Mouse (Mus musculus): ENCODE data around the gene Cep164. TPM values are rescaled to one million over a fixed set of nuclear protein-coding genes. Genes with fewer than 3 reads are reported as not detected.

Cep164 gene
- total and polyA plus RNA-seq, 3 experiments: 7.9 to 14.2 TPM; not detected in 1

DNA sequence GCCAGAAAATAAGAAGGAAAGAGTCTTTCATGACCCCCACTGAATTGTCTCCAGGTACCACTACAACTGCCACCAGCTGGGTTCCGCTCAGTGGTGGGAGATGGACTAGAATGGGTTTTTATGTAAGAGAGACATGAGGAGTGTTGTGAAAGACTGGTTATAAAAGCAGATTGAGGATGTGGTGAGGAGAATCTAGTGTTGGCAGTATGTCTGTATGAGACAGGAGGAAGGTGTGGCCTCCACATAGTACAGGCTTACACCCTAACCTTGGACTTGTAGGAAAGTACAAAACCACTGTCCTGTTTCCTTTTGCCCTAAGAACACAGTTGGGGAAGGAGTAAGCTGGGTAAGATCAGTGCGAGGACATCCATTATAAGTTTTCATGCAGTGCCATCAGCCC lies 25.2 kb upstream of the Cep164 start:
- Histone ChIP-seq H3K4me3 (ENCODE audit: control insufficient read depth in 1 of 2, insufficient read depth in 1 of 2, low read depth in 2 of 2, low read length in 2 of 2) (no peak overlapping the region), H3K79me2 (ENCODE audit: control insufficient read depth, insufficient read depth, low read length, poor library complexity) (no peaks in the 10 kb centered on the region), H3K36me3 (ENCODE audit: control insufficient read depth in 1 of 2, insufficient read depth in 2 of 2, low read length in 2 of 2) (no peaks in the 10 kb centered on the region), H3K27ac (ENCODE audit: control insufficient read depth, low read depth, low read length) (no peak overlapping the region), H3K4me1 (ENCODE audit: control insufficient read depth in 1 of 2, insufficient read depth in 2 of 2, low read length in 2 of 2) (no peaks in the 10 kb centered on the region), H3K9ac (ENCODE audit: control insufficient read depth, low read depth, low read length, poor library complexity, severe bottlenecking) (no peak overlapping the region), H3K9me3 (replicated peaks; ENCODE audit: insufficient read depth, low read length) (no peaks in the 10 kb centered on the region), H3K27me3 (ENCODE audit: control insufficient read depth in 1 of 2, insufficient read depth in 2 of 2, low read length in 2 of 2) (no peaks in the 10 kb centered on the region)
- TF ChIP-seq TAL1 (IDR thresholded peaks at IDR 0.05; ENCODE audit: low read length): no peak
- DNase-seq (ENCODE audit: low read depth, low spot score): no peak

DNA sequence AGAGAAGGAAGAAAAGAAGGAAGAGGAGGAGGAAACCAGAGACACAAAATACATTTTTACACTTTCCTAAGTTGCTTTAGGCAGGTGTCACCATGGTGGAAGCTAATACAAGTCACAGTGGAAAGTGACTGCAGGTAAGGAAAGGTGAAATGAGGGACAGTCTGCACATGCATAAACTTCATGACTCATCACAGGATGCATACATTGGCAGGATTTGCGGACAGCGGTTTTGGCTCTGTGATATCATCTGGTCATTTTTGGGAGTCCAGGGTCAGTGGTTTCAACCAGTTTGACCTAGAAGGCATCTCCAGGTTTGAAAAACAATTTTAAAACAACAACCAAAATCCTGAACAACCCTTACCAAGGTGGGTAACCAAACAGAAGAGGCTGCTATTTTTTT lies 23.3 kb upstream of the Cep164 start:
- Histone ChIP-seq H3K36me3 (ENCODE audit: control insufficient read depth in 1 of 2, insufficient read depth in 2 of 2, low read length in 2 of 2) (no peaks in the 10 kb centered on the region), H3K4me3 (ENCODE audit: control insufficient read depth in 1 of 2, insufficient read depth in 1 of 2, low read depth in 2 of 2, low read length in 2 of 2) (no peak overlapping the region), H3K27ac (ENCODE audit: control insufficient read depth, low read depth, low read length) (no peak overlapping the region), H3K9ac (ENCODE audit: control insufficient read depth, low read depth, low read length, poor library complexity, severe bottlenecking) (no peak overlapping the region), H3K27me3 (ENCODE audit: control insufficient read depth in 1 of 2, insufficient read depth in 2 of 2, low read length in 2 of 2) (no peaks in the 10 kb centered on the region), H3K79me2 (ENCODE audit: control insufficient read depth, insufficient read depth, low read length, poor library complexity) (no peaks in the 10 kb centered on the region), H3K4me1 (ENCODE audit: control insufficient read depth in 1 of 2, insufficient read depth in 2 of 2, low read length in 2 of 2) (no peaks in the 10 kb centered on the region), H3K9me3 (replicated peaks; ENCODE audit: insufficient read depth, low read length) (no peaks in the 10 kb centered on the region)
- no peak for TF ChIP-seq ZMIZ1 (IDR thresholded peaks at IDR 0.05; ENCODE audit: low read depth, low read length)
- no peak for TF ChIP-seq GABPA (IDR thresholded peaks at IDR 0.05; ENCODE audit: low read depth, low read length)
- no peak for TF ChIP-seq RCOR1 (IDR thresholded peaks at IDR 0.05; ENCODE audit: low read depth, low read length)
- no peak for TF ChIP-seq MEF2A (IDR thresholded peaks at IDR 0.05; ENCODE audit: extremely low read depth, insufficient replicate concordance, low read depth, low read length, poor library complexity, severe bottlenecking)
- no peak for TF ChIP-seq ZNF384 (IDR thresholded peaks at IDR 0.05; ENCODE audit: low read depth, low read length)
- TF ChIP-seq SIN3A (IDR thresholded peaks at IDR 0.05; ENCODE audit: low read length): no peak
- TF ChIP-seq MAZ (IDR thresholded peaks at IDR 0.05; ENCODE audit: low read depth, low read length): no peak
- no peak for TF ChIP-seq NRF1 (IDR thresholded peaks at IDR 0.05; ENCODE audit: insufficient read depth, low read depth, low read length, poor library complexity, severe bottlenecking)
- no peak for DNase-seq (ENCODE audit: low read depth, low spot score)

DNA sequence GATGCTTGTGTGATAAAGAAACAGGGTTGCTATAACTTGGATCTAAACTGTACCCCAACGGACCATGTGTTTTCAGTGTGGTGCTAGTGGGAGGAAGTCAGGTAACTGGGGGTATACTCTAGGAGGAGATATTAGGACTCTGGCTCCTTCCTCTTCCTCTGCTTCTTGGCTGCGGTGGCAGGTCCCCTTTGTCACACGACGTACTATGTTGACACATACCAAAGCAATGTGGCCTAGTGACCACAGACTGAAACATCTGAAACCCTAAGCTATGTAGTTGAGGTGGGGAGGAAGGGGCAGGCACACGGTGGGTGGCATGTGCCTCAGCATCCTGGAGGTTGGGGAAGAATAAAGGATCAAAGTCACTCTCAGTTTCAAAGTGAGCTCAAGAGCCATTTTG lies 22.8 kb upstream of the Cep164 start:
- DNase-seq (ENCODE audit: low read depth, low spot score): no peak
- H3K79me2 ChIP-seq (ENCODE audit: control insufficient read depth, insufficient read depth, low read length, poor library complexity): no peaks in the 10 kb centered on the region
- H3K9ac ChIP-seq (ENCODE audit: control insufficient read depth, low read depth, low read length, poor library complexity, severe bottlenecking): no peak overlapping the region
- no peak overlapping the region for H3K4me3 ChIP-seq (ENCODE audit: control insufficient read depth in 1 of 2, insufficient read depth in 1 of 2, low read depth in 2 of 2, low read length in 2 of 2)
- no peaks in the 10 kb centered on the region for H3K4me1 ChIP-seq (ENCODE audit: control insufficient read depth in 1 of 2, insufficient read depth in 2 of 2, low read length in 2 of 2)
- H3K27ac ChIP-seq (ENCODE audit: control insufficient read depth, low read depth, low read length): no peak overlapping the region
- no peak for TF ChIP-seq CHD2 (IDR thresholded peaks at IDR 0.05; ENCODE audit: low read length)
- TF ChIP-seq ZMIZ1 (IDR thresholded peaks at IDR 0.05; ENCODE audit: low read depth, low read length): no peak
- TF ChIP-seq CTCF (IDR thresholded peaks at IDR 0.05 in 2 of 3, conservative IDR thresholded peaks at IDR 0.05 in 1 of 3; ENCODE audit: control insufficient read depth in 1 of 3, insufficient read depth in 1 of 3, low read depth in 2 of 3, low read length in 3 of 3, poor library complexity in 1 of 3, severe bottlenecking in 1 of 3): no peak
- no peak for TF ChIP-seq POLR2A (IDR thresholded peaks at IDR 0.05; ENCODE audit: control insufficient read depth in 1 of 2, insufficient read depth in 1 of 2, low read depth in 1 of 2, low read length in 2 of 2, poor library complexity in 1 of 2)
- TF ChIP-seq RCOR1 (IDR thresholded peaks at IDR 0.05; ENCODE audit: low read depth, low read length): no peak
- no peak for TF ChIP-seq GATA1 (IDR thresholded peaks at IDR 0.05; ENCODE audit: low read depth, low read length)
- TF ChIP-seq UBTF (IDR thresholded peaks at IDR 0.05; ENCODE audit: borderline replicate concordance, insufficient read depth, low read depth, low read length): no peak
- TF ChIP-seq TBP (IDR thresholded peaks at IDR 0.05; ENCODE audit: low read depth, low read length): no peak
- TF ChIP-seq MAX (IDR thresholded peaks at IDR 0.05; ENCODE audit: low read length): no peak
- TF ChIP-seq RAD21 (IDR thresholded peaks at IDR 0.05; ENCODE audit: low read depth, low read length): no peak
- TF ChIP-seq E2F4 (IDR thresholded peaks at IDR 0.05; ENCODE audit: borderline replicate concordance, low read depth, low read length): no peak
- TF ChIP-seq MYB (IDR thresholded peaks at IDR 0.05; ENCODE audit: low read depth, low read length): no peak
- no peaks in the 10 kb centered on the region for H3K9me3 ChIP-seq (replicated peaks; ENCODE audit: insufficient read depth, low read length)
- no peaks in the 10 kb centered on the region for H3K27me3 ChIP-seq (ENCODE audit: control insufficient read depth in 1 of 2, insufficient read depth in 2 of 2, low read length in 2 of 2)
- H3K36me3 ChIP-seq (ENCODE audit: control insufficient read depth in 1 of 2, insufficient read depth in 2 of 2, low read length in 2 of 2): no peaks in the 10 kb centered on the region

Measured in MEL (cell line).